Mouse (Mus musculus) kidney, adult 18-20 months (tissue): ENCODE data around the gene Emcn.

Source experiments
- DNase-seq: peaks from one replicate; pipeline ENCODE4 v3.0.0; 2021

Emcn gene

GRCm38 (mm10) chr3:137340938-137341337 is at the start of gene Emcn:
Emcn (plus strand) TSS chr3:137341067.
- peak; percentile 47 for DNase-seq

GRCm38 (mm10) chr3:137293174-137293591 is 47.7 kb upstream of the Emcn start:
- peak; percentile 4 for DNase-seq

GRCm38 (mm10) chr3:137298230-137298629 is 42.6 kb upstream of the Emcn start:
- DNase-seq, result no peak

- DNase-seq, result no peak
Observed at GRCm38 (mm10) chr3:137300210-137300609, 40.7 kb upstream of the Emcn start.

GRCm38 (mm10) chr3:137301195-137301594 is 39.7 kb upstream of the Emcn start:
- no peak for DNase-seq

GRCm38 (mm10) chr3:137302804-137303203 is 38.1 kb upstream of the Emcn start:
- no peak for DNase-seq

- no peak for DNase-seq
Observed at GRCm38 (mm10) chr3:137309959-137310358, 30.9 kb upstream of the Emcn start.

GRCm38 (mm10) chr3:137312540-137312939 is 28.3 kb upstream of the Emcn start:
- no peak for DNase-seq

- no peak for DNase-seq
Observed at GRCm38 (mm10) chr3:137313775-137314362, 27.0 kb upstream of the Emcn start.

- no peak for DNase-seq
Observed at GRCm38 (mm10) chr3:137318371-137318770, 22.5 kb upstream of the Emcn start.

GRCm38 (mm10) chr3:137319950-137320349 is 20.9 kb upstream of the Emcn start:
- DNase-seq, result no peak

- DNase-seq, result peak; percentile 32
Observed at GRCm38 (mm10) chr3:137322304-137322703, 18.6 kb upstream of the Emcn start.

GRCm38 (mm10) chr3:137329898-137330297 is 11.0 kb upstream of the Emcn start:
- DNase-seq, result no peak

- no peak for DNase-seq
Observed at GRCm38 (mm10) chr3:137330950-137331349, 9.9 kb upstream of the Emcn start.

- no peak for DNase-seq
Observed at GRCm38 (mm10) chr3:137332531-137332930, 8.3 kb upstream of the Emcn start.

- no peak for DNase-seq
Observed at GRCm38 (mm10) chr3:137335957-137336356, 4.9 kb upstream of the Emcn start.

GRCm38 (mm10) chr3:137343446-137343845 is 2.6 kb downstream of the Emcn start:
- no peak for DNase-seq

GRCm38 (mm10) chr3:137351882-137352281 is 11.0 kb downstream of the Emcn start:
- no peak for DNase-seq

- DNase-seq, result no peak
Observed at GRCm38 (mm10) chr3:137356697-137357096, 15.8 kb downstream of the Emcn start.

GRCm38 (mm10) chr3:137367123-137367825 is 26.4 kb downstream of the Emcn start:
- no peak for DNase-seq

- DNase-seq, result no peak
Observed at GRCm38 (mm10) chr3:137367826-137368325, 27.0 kb downstream of the Emcn start.

GRCm38 (mm10) chr3:137372854-137373253 is 32.0 kb downstream of the Emcn start:
- no peak for DNase-seq

GRCm38 (mm10) chr3:137382311-137382710 is 41.4 kb downstream of the Emcn start:
- no peak for DNase-seq

- DNase-seq, result no peak
Observed at GRCm38 (mm10) chr3:137395588-137395987, 54.7 kb downstream of the Emcn start.
